Mouse (Mus musculus) duodenum, adult 2 months (tissue): ENCODE results near the gene Nrsn2. TPM values are rescaled to one million over a fixed set of nuclear protein-coding genes. Genes with fewer than 3 reads are reported as not detected.

Experiments
- polyA plus RNA-seq: library from polyadenylated mRNA; depleted of rRNA; stranded (reverse); fragments of >200 nt; gene quantifications from 2 replicates; pipeline ENCODE4 v1.2.3, GENCODE M21; 2012; ENCODE audit warnings: low replicate concordance; rRNA removed

Gene Nrsn2
- 0.57 and 0.86 TPM in 2 replicates for polyA plus RNA-seq

GRCm38 (mm10) chr2:152376345-152376741 lies at the start of gene Nrsn2:
TSS of gene Nrsn2 (minus strand) at chr2:152376638.

DNA sequence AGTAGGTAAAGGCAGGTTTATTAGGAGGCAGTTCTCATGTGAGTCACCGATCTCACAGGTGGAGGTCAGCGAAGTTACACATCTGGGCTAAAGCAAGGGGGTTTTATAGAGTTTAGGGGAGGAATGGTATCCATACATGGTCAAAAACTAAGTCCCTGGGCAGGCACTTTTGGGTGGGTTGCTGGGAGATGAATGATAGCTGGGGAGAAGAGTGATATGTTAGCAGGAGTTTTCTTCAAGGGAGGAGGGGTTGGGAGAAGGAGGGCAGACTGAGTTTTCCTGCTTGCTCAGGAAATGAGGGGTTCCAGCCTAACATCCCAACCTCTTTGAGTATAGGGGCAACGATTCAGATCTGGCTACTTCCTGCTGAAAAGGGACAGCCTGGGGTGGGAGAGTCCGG lies 38.8 kb upstream of the Nrsn2 start, which contains the start of gene 6820408C15Rik:
Gene 6820408C15Rik (plus strand): TSS at position 301 of the 400 bp plus-strand sequence.

GRCm38 (mm10) chr2:152414591-152415165 lies 38.2 kb upstream of the Nrsn2 start, which contains the start of gene Zcchc3:
TSS of gene Zcchc3 (minus strand) at chr2:152415027.

DNA sequence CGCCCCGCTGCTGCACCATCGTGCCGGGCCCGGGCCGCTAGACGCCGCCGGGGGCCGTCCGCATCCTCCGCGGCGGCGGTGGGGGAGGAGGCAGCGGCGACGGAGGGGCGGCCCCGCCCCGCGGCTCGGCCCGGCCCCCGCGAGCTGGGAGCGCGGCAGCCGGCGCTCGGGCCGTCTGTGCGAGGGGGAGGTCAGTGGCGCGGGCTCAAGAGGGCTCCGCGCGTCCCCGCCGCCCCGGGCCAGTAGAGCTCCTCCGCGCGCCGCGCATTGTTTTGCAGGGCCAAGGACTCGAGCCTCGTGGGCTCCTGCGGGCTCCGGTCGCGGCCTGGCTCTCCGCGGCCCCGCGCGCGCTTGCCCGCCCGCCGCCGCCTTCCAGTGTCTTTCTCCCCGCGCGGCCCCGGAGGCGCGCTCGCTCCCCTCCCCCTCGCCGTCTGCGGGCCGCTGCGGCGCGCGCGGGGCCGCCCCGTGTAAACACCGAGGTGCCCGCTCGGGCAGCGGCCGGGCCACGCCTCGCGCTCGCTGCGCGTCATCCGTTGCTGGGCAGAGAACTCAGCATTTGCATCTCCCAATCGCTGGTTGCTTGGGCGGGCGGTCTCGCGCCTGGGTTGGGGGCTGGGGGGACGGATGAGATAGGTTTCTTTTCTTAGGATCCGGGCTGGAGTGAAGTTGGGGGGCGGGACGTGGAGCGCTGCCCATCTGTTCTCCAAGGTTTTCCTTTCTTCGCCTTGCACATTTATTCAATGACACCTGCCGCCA lies 21.4 kb upstream of the Nrsn2 start, which contains the start of gene Sox12:
Gene Sox12 (minus strand): TSS at position 384 of the 756 bp plus-strand sequence.

DNA sequence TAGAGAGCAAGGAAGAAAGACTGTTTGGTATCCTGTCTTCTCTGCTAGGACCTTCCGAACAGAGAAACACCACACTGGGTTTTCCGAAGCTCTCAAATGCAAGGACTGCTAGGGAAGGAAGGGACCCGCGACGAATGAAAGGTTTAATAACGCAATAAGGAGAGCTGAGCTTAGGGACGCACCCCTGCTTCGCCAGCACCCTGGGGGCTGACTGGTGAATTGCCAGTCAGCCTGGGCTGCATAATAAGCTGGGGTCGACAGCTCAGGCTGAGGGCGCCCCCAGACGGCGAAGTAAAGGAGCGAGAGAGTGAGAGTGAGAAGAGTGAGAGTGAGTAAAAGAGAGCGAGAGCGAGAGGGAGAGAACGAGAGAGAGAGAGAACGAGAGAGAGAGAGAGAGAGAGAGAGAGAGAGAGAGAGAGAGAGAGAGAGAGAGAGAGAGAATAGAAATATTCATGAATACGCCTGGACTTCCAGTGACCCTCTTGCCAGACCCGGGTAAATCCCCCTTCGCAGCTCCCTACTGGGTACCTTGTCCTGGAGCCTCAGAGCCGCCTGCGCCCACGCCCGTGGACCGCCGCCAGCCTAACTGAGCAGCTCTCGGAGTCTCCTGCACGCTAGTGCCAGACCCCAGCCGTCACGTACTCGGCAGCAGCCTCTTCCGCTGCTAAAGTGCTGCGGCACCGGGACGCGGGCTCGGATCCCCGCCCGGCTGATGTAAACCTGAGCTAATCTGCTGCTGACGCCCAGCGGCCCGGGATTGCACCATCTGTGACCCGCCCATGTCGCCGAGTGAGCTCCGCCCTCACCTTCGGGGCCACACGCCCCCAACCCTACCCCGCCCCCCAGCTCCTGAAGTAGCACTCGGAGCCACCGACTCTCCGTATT lies 32.9 kb downstream of the Nrsn2 start, which contains the start of gene Trib3:
Gene Trib3 (minus strand): TSS at position 704 of the 885 bp plus-strand sequence.

GRCm38 (mm10) chr2:152332101-152332825 lies 44.2 kb downstream of the Nrsn2 start, which contains the start of gene Rbck1:
TSS of gene Rbck1 (minus strand) at chr2:152332653.

Other genes with a start within 250 kb of the Nrsn2 start
- gene Tcf15, start 233.1 kb downstream of the Nrsn2 start, polyA plus RNA-seq = 1.8 and 13.4 TPM in 2 replicates
- 5.1 and 9.3 TPM in 2 replicates for gene Csnk2a1, start 149.8 kb downstream of the Nrsn2 start, polyA plus RNA-seq
- gene Tbc1d20, start 82.8 kb downstream of the Nrsn2 start, polyA plus RNA-seq = 29.8 and 43.3 TPM in 2 replicates
- 178 and 279 TPM in 2 replicates for gene Rbck1, start 44.0 kb downstream of the Nrsn2 start, polyA plus RNA-seq
- gene Trib3, start 32.6 kb downstream of the Nrsn2 start, polyA plus RNA-seq = 4.9 and 33.5 TPM in 2 replicates
- gene Sox12, start 21.4 kb upstream of the Nrsn2 start, polyA plus RNA-seq = 3.0 and 3.3 TPM in 2 replicates
- 0.54 and 0.89 TPM in 2 replicates for gene Zcchc3, start 38.4 kb upstream of the Nrsn2 start, polyA plus RNA-seq
- gene 6820408C15Rik, start 38.9 kb upstream of the Nrsn2 start, polyA plus RNA-seq = not detected in 2 replicates
- gene Defb23, start 88.0 kb upstream of the Nrsn2 start, polyA plus RNA-seq = not detected in 2 replicates
- not detected in 2 replicates for gene Defb20, start 100.4 kb upstream of the Nrsn2 start, polyA plus RNA-seq
- not detected in 2 replicates for gene Defb22, start 113.5 kb upstream of the Nrsn2 start, polyA plus RNA-seq
- gene Defb26, start 135.1 kb upstream of the Nrsn2 start, polyA plus RNA-seq = not detected in 2 replicates
- gene Defb28, start 141.6 kb upstream of the Nrsn2 start, polyA plus RNA-seq = not detected in 2 replicates
- gene Defb29, start 163.5 kb upstream of the Nrsn2 start, polyA plus RNA-seq = not detected in 2 replicates
- gene Gm17416, start 192.7 kb upstream of the Nrsn2 start, polyA plus RNA-seq = not detected in 2 replicates
- gene Defb21, start 196.1 kb upstream of the Nrsn2 start, polyA plus RNA-seq = not detected in 2 replicates
- gene Defb19, start 203.7 kb upstream of the Nrsn2 start, polyA plus RNA-seq = not detected in 2 replicates
- not detected in 2 replicates for gene Defb45, start 222.8 kb upstream of the Nrsn2 start, polyA plus RNA-seq
- not detected in 2 replicates for gene Defb36, start 227.7 kb upstream of the Nrsn2 start, polyA plus RNA-seq
- not detected in 2 replicates for gene Defb25, start 246.4 kb upstream of the Nrsn2 start, polyA plus RNA-seq